Mouse (Mus musculus) lung, postnatal 25 days (tissue): ENCODE measurements around the gene Ces2f.
A peak's percentile ranks its signal among the peaks of the same experiment; 100 is the strongest.
"Not testable (repeated sequence)": the region's sequence is repeated elsewhere in the genome, so short reads cannot be mapped to it uniquely, and the experiment has no call there.

Experiments
- DNase-seq: peaks from one replicate; pipeline ENCODE4 v3.0.0; 2022; ENCODE audit warnings: low spot score

The Ces2f gene

GRCm38 (mm10) chr8:104947056-104947455 lies at the start of gene Ces2f:
Gene Ces2f (plus strand): TSS chr8:104947356.
- no peak for DNase-seq

GRCm38 (mm10) chr8:104901746-104902145 lies 45.4 kb upstream of the Ces2f start:
- DNase-seq = no peak

- DNase-seq = no peak
Observed at GRCm38 (mm10) chr8:104907111-104907510, 40.0 kb upstream of the Ces2f start.

GRCm38 (mm10) chr8:104909021-104909420 lies 38.1 kb upstream of the Ces2f start:
- peak; percentile 33 for DNase-seq

GRCm38 (mm10) chr8:104909651-104910050 lies 37.5 kb upstream of the Ces2f start:
- not testable (repeated sequence) for DNase-seq

- DNase-seq = peak; percentile 10
Observed at GRCm38 (mm10) chr8:104925972-104926596, 21.1 kb upstream of the Ces2f start, which contains the start of gene Ces2e. Gene Ces2e (plus strand): TSS chr8:104926260.

- no peak for DNase-seq
Observed at GRCm38 (mm10) chr8:104927301-104927700, 19.9 kb upstream of the Ces2f start.

GRCm38 (mm10) chr8:104944665-104945064 lies 2.5 kb upstream of the Ces2f start:
- no peak for DNase-seq

- no peak for DNase-seq
Observed at GRCm38 (mm10) chr8:104949031-104949430, 1.9 kb downstream of the Ces2f start.

- peak; percentile 62 for DNase-seq
Observed at GRCm38 (mm10) chr8:104961537-104961961, 14.4 kb downstream of the Ces2f start, which contains the start of gene Ces2g. Gene Ces2g (plus strand): TSS chr8:104961718.

- DNase-seq = no peak
Observed at GRCm38 (mm10) chr8:104962229-104962901, 15.2 kb downstream of the Ces2f start.

GRCm38 (mm10) chr8:104963375-104963894 lies 16.3 kb downstream of the Ces2f start:
- DNase-seq = no peak

GRCm38 (mm10) chr8:104984126-104984525 lies 37.0 kb downstream of the Ces2f start:
- DNase-seq = no peak

- DNase-seq = no peak
Observed at GRCm38 (mm10) chr8:104984942-104985341, 37.8 kb downstream of the Ces2f start.

- no peak for DNase-seq
Observed at GRCm38 (mm10) chr8:104998191-104998590, 51.0 kb downstream of the Ces2f start.

GRCm38 (mm10) chr8:104999183-104999582 lies 52.0 kb downstream of the Ces2f start:
- no peak for DNase-seq

- no peak for DNase-seq
Observed at GRCm38 (mm10) chr8:105000586-105000985, 53.4 kb downstream of the Ces2f start, which contains the start of gene Ces2h. Gene Ces2h (plus strand): TSS chr8:105000853.
